Mouse (Mus musculus): ENCODE results near the gene Lhx9. TPM values are rescaled to one million over a fixed set of nuclear protein-coding genes. Genes with fewer than 3 reads are reported as not detected.
A peak's percentile ranks its signal among the peaks of the same experiment; 100 is the strongest.

The Lhx9 gene
- total and polyA plus RNA-seq, 2 experiments from 2014 or later, result 12.0 to 15.5 TPM

- WGBS, result 9% methylated on average over 16 of the region's 16 CpGs
- H3K27me3 ChIP-seq (ENCODE audit: insufficient read depth, low read length), result peaks cover 48% of the 10 kb centered on the region
- peak overlapping the region; percentile 14; the same call in 1 of the 2 replicates for H3K4me3 ChIP-seq (ENCODE audit: low read length)
- H3K9ac ChIP-seq (replicated peaks; ENCODE audit: low read length), result no peak overlapping the region
- no peaks in the 10 kb centered on the region for H3K9me3 ChIP-seq (ENCODE audit: low read length)
- ATAC-seq (no peak), DNase-seq (ENCODE audit: low spot score) (no peak)
- H3K36me3 ChIP-seq (ENCODE audit: insufficient read depth, low read length), result no peaks in the 10 kb centered on the region
- H3K27ac ChIP-seq, result no peak overlapping the region
- no peak for TF ChIP-seq CTCF (IDR thresholded peaks at IDR 0.05; ENCODE audit: low read depth)
- no peak overlapping the region for H3K4me2 ChIP-seq (ENCODE audit: low read depth, low read length)
- peaks cover 5% of the 10 kb centered on the region; the same call in 1 of the 2 replicates for H3K4me1 ChIP-seq (ENCODE audit: insufficient read depth, low read length)
Observed at GRCm38 (mm10) chr1:138839809-138840430, 8.5 kb downstream of the Lhx9 start.

GRCm38 (mm10) chr1:138839291-138839690, 9.1 kb downstream of the Lhx9 start:
- Histone ChIP-seq H3K27me3 (ENCODE audit: insufficient read depth, low read length) (peaks cover 48% of the 10 kb centered on the region), H3K4me3 (ENCODE audit: low read length) (0 out of 2 replicates have a peak overlapping the region, but pooled peaks have one; percentile 1), H3K27ac (no peak overlapping the region), H3K36me3 (ENCODE audit: insufficient read depth, low read length) (no peaks in the 10 kb centered on the region), H3K4me2 (ENCODE audit: low read depth, low read length) (no peak overlapping the region), H3K4me1 (ENCODE audit: insufficient read depth, low read length) (peaks cover 5% of the 10 kb centered on the region; the same call in 1 of the 2 replicates), H3K9me3 (ENCODE audit: low read length) (no peaks in the 10 kb centered on the region), H3K9ac (replicated peaks; ENCODE audit: low read length) (no peak overlapping the region)
- no peak for DNase-seq (ENCODE audit: low spot score)
- no peak for ATAC-seq
- WGBS, result 24% methylated on average over 2 of the region's 2 CpGs
- no peak for TF ChIP-seq CTCF (IDR thresholded peaks at IDR 0.05; ENCODE audit: low read depth)

GRCm38 (mm10) chr1:138837786-138838743, 10.3 kb downstream of the Lhx9 start:
- peaks cover 5% of the 10 kb centered on the region; the same call in 1 of the 2 replicates for H3K4me1 ChIP-seq (ENCODE audit: insufficient read depth, low read length)
- peak overlapping the region; percentile 6; the same call in 1 of the 2 replicates for H3K4me3 ChIP-seq (ENCODE audit: low read length)
- H3K9me3 ChIP-seq (ENCODE audit: low read length), result no peaks in the 10 kb centered on the region
- H3K27me3 ChIP-seq (ENCODE audit: insufficient read depth, low read length), result peaks cover 52% of the 10 kb centered on the region
- H3K9ac ChIP-seq (replicated peaks; ENCODE audit: low read length), result no peak overlapping the region
- 12% methylated on average over 27 of the region's 27 CpGs for WGBS
- TF ChIP-seq CTCF (IDR thresholded peaks at IDR 0.05; ENCODE audit: low read depth), result no peak
- H3K36me3 ChIP-seq (ENCODE audit: insufficient read depth, low read length), result no peaks in the 10 kb centered on the region
- H3K4me2 ChIP-seq (ENCODE audit: low read depth, low read length), result peak overlapping the region; percentile 22; the same call in 1 of the 2 replicates
- H3K27ac ChIP-seq, result no peak overlapping the region
- ATAC-seq (no peak), DNase-seq (ENCODE audit: low spot score) (no peak)

- no peaks in the 10 kb centered on the region for H3K9me3 ChIP-seq (ENCODE audit: low read length)
- ATAC-seq, result no peak
- no peak overlapping the region for H3K4me2 ChIP-seq (ENCODE audit: low read depth, low read length)
- WGBS, result 3% methylated on average over 3 of the region's 3 CpGs
- no peak overlapping the region for H3K4me3 ChIP-seq (ENCODE audit: low read length)
- TF ChIP-seq CTCF (IDR thresholded peaks at IDR 0.05; ENCODE audit: low read depth), result peak; percentile 80
- H3K36me3 ChIP-seq (ENCODE audit: insufficient read depth, low read length), result no peaks in the 10 kb centered on the region
- no peaks in the 10 kb centered on the region for H3K4me1 ChIP-seq (ENCODE audit: insufficient read depth, low read length)
- no peak overlapping the region for H3K27ac ChIP-seq
- peaks cover 66% of the 10 kb centered on the region for H3K27me3 ChIP-seq (ENCODE audit: insufficient read depth, low read length)
- peak; percentile 83 for DNase-seq (ENCODE audit: low spot score)
- H3K9ac ChIP-seq (replicated peaks; ENCODE audit: low read length), result no peak overlapping the region
Observed at GRCm38 (mm10) chr1:138835355-138835900, 12.9 kb downstream of the Lhx9 start.

- H3K27me3 ChIP-seq (ENCODE audit: insufficient read depth, low read length), result peaks cover 42% of the 10 kb centered on the region
- no peaks in the 10 kb centered on the region for H3K36me3 ChIP-seq (ENCODE audit: insufficient read depth, low read length)
- no peaks in the 10 kb centered on the region for H3K4me1 ChIP-seq (ENCODE audit: insufficient read depth, low read length)
- H3K9me3 ChIP-seq (ENCODE audit: low read length), result no peaks in the 10 kb centered on the region
- WGBS, result 2% methylated on average over 16 of the region's 16 CpGs
- H3K4me2 ChIP-seq (ENCODE audit: low read depth, low read length), result peak overlapping the region; percentile 51
- H3K4me3 ChIP-seq (ENCODE audit: low read length), result peak overlapping the region; percentile 24
- no peak overlapping the region for H3K9ac ChIP-seq (replicated peaks; ENCODE audit: low read length)
- ATAC-seq (no peak), DNase-seq (ENCODE audit: low spot score) (no peak)
- no peak for TF ChIP-seq CTCF (IDR thresholded peaks at IDR 0.05; ENCODE audit: low read depth)
- no peak overlapping the region for H3K27ac ChIP-seq
Observed at GRCm38 (mm10) chr1:138831309-138831708, 17.1 kb downstream of the Lhx9 start.

- no peaks in the 10 kb centered on the region for H3K9me3 ChIP-seq (ENCODE audit: low read length)
- no peak for DNase-seq (ENCODE audit: low spot score)
- H3K4me1 ChIP-seq (ENCODE audit: insufficient read depth, low read length), result no peaks in the 10 kb centered on the region
- no peak overlapping the region for H3K9ac ChIP-seq (replicated peaks; ENCODE audit: low read length)
- H3K27ac ChIP-seq, result no peak overlapping the region
- no peak for TF ChIP-seq CTCF (IDR thresholded peaks at IDR 0.05; ENCODE audit: low read depth)
- no peak overlapping the region for H3K4me2 ChIP-seq (ENCODE audit: low read depth, low read length)
- H3K36me3 ChIP-seq (ENCODE audit: insufficient read depth, low read length), result no peaks in the 10 kb centered on the region
- no peak for ATAC-seq
- no peak overlapping the region for H3K4me3 ChIP-seq (ENCODE audit: low read length)
- H3K27me3 ChIP-seq (ENCODE audit: insufficient read depth, low read length), result peaks cover 2% of the 10 kb centered on the region; the same call in 1 of the 2 replicates
- WGBS, result 54% methylated on average over 6 of the region's 6 CpGs
Observed at GRCm38 (mm10) chr1:138826841-138827240, 21.5 kb downstream of the Lhx9 start.

All from hindbrain, postnatal 0 days (tissue).